Mouse (Mus musculus) MEL (cell line): ENCODE measurements at regions not wholly inside any gene's neighbourhood (a gene's known extent, or its start where the extent isn't known, plus 50 kb on each side); places are given as distances from the start of the nearest gene placed in this dataset.

Experiments used
- DNase-seq: peaks from one replicate; pipeline ENCODE4 v3.0.0; 2011; ENCODE audit warnings: low read depth, low spot score
- H3K27ac ChIP-seq: 2 replicates; pipeline ENCODE4 v1.5.1; 2012; ENCODE audit warnings: low read depth, mild to moderate bottlenecking, control low read depth, low read length, moderate library complexity; ENCODE audit not compliant: control insufficient read depth
- H3K27me3 ChIP-seq, 2 experiments: fragments of 150-350 bp in 1 of 2; sonication (generic) in 1 of 2; 2 replicates each; pipeline ENCODE4 v1.6.1; 2012; ENCODE audit warnings: low read length in 2 of 2, mild to moderate bottlenecking in 2 of 2, improper control_type of control experiment in 1 of 2, moderate library complexity in 1 of 2; ENCODE audit not compliant: insufficient read depth in 2 of 2, control insufficient read depth in 1 of 2
- H3K36me3 ChIP-seq, 2 experiments: 2 replicates each; pipeline ENCODE4 v1.6.1; 2012 to 2014; ENCODE audit warnings: low read length in 2 of 2, improper control_type of control experiment in 1 of 2, inconsistent platforms in 1 of 2, mild to moderate bottlenecking in 1 of 2; ENCODE audit not compliant: insufficient read depth in 2 of 2, control insufficient read depth in 1 of 2
- H3K4me1 ChIP-seq, 2 experiments: fragments of 150-350 bp in 1 of 2; sonication (generic) in 1 of 2; 2 replicates each; pipeline ENCODE4 v1.6.1; 2012; ENCODE audit warnings: low read length in 2 of 2, improper control_type of control experiment in 1 of 2, mild to moderate bottlenecking in 1 of 2; ENCODE audit not compliant: insufficient read depth in 2 of 2, control insufficient read depth in 1 of 2
- H3K4me3 ChIP-seq, 2 experiments: fragments of 150-350 bp in 1 of 2; sonication (generic) in 1 of 2; 2 replicates each; pipeline ENCODE4 v1.5.1; 2012; ENCODE audit warnings: low read depth in 2 of 2, low read length in 2 of 2, mild to moderate bottlenecking in 2 of 2, moderate library complexity in 2 of 2, control low read depth in 1 of 2, improper control_type of control experiment in 1 of 2; ENCODE audit not compliant: control insufficient read depth in 1 of 2, insufficient read depth in 1 of 2
- H3K79me2 ChIP-seq: 2 replicates; pipeline ENCODE4 v1.6.1; 2012; ENCODE audit warnings: mild to moderate bottlenecking, low read length, moderate library complexity; ENCODE audit not compliant: control insufficient read depth, poor library complexity, insufficient read depth
- H3K9ac ChIP-seq: 2 replicates; pipeline ENCODE4 v1.6.1; 2012; ENCODE audit warnings: low read depth, mild to moderate bottlenecking, control low read depth, low read length, moderate library complexity; ENCODE audit not compliant: control insufficient read depth, poor library complexity, severe bottlenecking
- H3K9me3 ChIP-seq: fragments of 150-350 bp; sonication (generic); replicated peaks from 2 replicates; pipeline ENCODE4 v1.6.1; 2012; ENCODE audit warnings: mild to moderate bottlenecking, low read length, improper control_type of control experiment, moderate library complexity; ENCODE audit not compliant: insufficient read depth
- CHD1 ChIP-seq: IDR thresholded peaks from 2 replicates; pipeline ENCODE4 v1.6.1; 2012; ENCODE audit warnings: low read depth, mild to moderate bottlenecking, inconsistent platforms, low read length, improper control_type of control experiment
- ELF1 ChIP-seq: IDR thresholded peaks from 2 replicates; pipeline ENCODE4 v1.6.1; 2014; ENCODE audit warnings: low read depth, mild to moderate bottlenecking, inconsistent platforms, low read length, improper control_type of control experiment, moderate library complexity
- ETS1 ChIP-seq: IDR thresholded peaks from 2 replicates; pipeline ENCODE4 v1.6.1; 2012; ENCODE audit warnings: low read depth, mild to moderate bottlenecking, inconsistent platforms, low read length, improper control_type of control experiment, moderate library complexity
- GABPA ChIP-seq: IDR thresholded peaks from 2 replicates; pipeline ENCODE4 v1.6.1; 2012; ENCODE audit warnings: low read depth, mild to moderate bottlenecking, inconsistent platforms, low read length, improper control_type of control experiment, moderate library complexity
- HCFC1 ChIP-seq: IDR thresholded peaks from 2 replicates; pipeline ENCODE4 v1.6.1; 2012; ENCODE audit warnings: low read depth, mild to moderate bottlenecking, inconsistent platforms, low read length, improper control_type of control experiment, moderate library complexity
- KAT2A ChIP-seq: conservative IDR thresholded peaks from 2 replicates; pipeline ENCODE4 v1.6.1; 2012; ENCODE audit warnings: low read depth, low read length, improper control_type of control experiment, inconsistent platforms
- MEF2A ChIP-seq: IDR thresholded peaks from 2 replicates; pipeline ENCODE4 v1.6.1; 2014; ENCODE audit warnings: low read depth, mild to moderate bottlenecking, inconsistent platforms, low read length, improper control_type of control experiment; ENCODE audit not compliant: poor library complexity, insufficient replicate concordance, severe bottlenecking; ENCODE audit errors: extremely low read depth
- NELFE ChIP-seq: IDR thresholded peaks from 2 replicates; pipeline ENCODE4 v1.6.1; 2011; ENCODE audit warnings: low read depth, low read length, improper control_type of control experiment
- RCOR1 ChIP-seq: IDR thresholded peaks from 2 replicates; pipeline ENCODE4 v1.6.1; 2012; ENCODE audit warnings: low read depth, mild to moderate bottlenecking, inconsistent platforms, low read length, improper control_type of control experiment
- SIN3A ChIP-seq: IDR thresholded peaks from 2 replicates; pipeline ENCODE4 v1.6.1; 2012; ENCODE audit warnings: low read length, improper control_type of control experiment, inconsistent platforms
- TBP ChIP-seq: IDR thresholded peaks from 2 replicates; pipeline ENCODE4 v1.8.0; 2011; ENCODE audit warnings: low read depth, low read length, improper control_type of control experiment
- USF1 ChIP-seq: IDR thresholded peaks from 2 replicates; pipeline ENCODE4 v1.6.1; 2014; ENCODE audit warnings: low read depth, mild to moderate bottlenecking, inconsistent platforms, low read length, improper control_type of control experiment, moderate library complexity
- USF2 ChIP-seq, 2 experiments: IDR thresholded peaks; 2 replicates each; pipeline ENCODE4 v1.6.1; 2011 to 2012; ENCODE audit warnings: improper control_type of control experiment in 2 of 2, low read length in 2 of 2, borderline replicate concordance in 1 of 2, inconsistent platforms in 1 of 2, low read depth in 1 of 2, mild to moderate bottlenecking in 1 of 2; ENCODE audit not compliant: insufficient read depth in 1 of 2
- ZC3H11A ChIP-seq: IDR thresholded peaks from 2 replicates; pipeline ENCODE4 v1.6.1; 2012; ENCODE audit warnings: low read depth, mild to moderate bottlenecking, inconsistent platforms, low read length, improper control_type of control experiment
- ZKSCAN1 ChIP-seq: IDR thresholded peaks from 2 replicates; pipeline ENCODE4 v1.6.1; 2012; ENCODE audit warnings: low read depth, mild to moderate bottlenecking, inconsistent platforms, low read length, improper control_type of control experiment, moderate library complexity
- ZMIZ1 ChIP-seq: IDR thresholded peaks from 2 replicates; pipeline ENCODE4 v1.6.1; 2012; ENCODE audit warnings: low read depth, mild to moderate bottlenecking, inconsistent platforms, low read length, improper control_type of control experiment, moderate library complexity

GRCm38 (mm10) chr14:97596694-97597093 lies 572.9 kb downstream of the Dach1 start:
- no peak for DNase-seq
- no peak overlapping the region for H3K9ac ChIP-seq
- H3K79me2 ChIP-seq = no peaks in the 10 kb centered on the region
- H3K4me1 ChIP-seq = no peaks in the 10 kb centered on the region
- no peak overlapping the region for H3K4me3 ChIP-seq
- TF ChIP-seq NELFE (no peak), USF2 (IDR thresholded peaks at IDR 0.05; ENCODE audit: borderline replicate concordance in 1 of 2, insufficient read depth in 1 of 2, low read depth in 1 of 2, low read length in 2 of 2) (no peak), SIN3A (no peak), USF1 (no peak), KAT2A (no peak), RCOR1 (no peak)
- H3K9me3 ChIP-seq = no peaks in the 10 kb centered on the region
- H3K36me3 ChIP-seq = no peaks in the 10 kb centered on the region
- no peak overlapping the region for H3K27ac ChIP-seq
- H3K27me3 ChIP-seq = no peaks in the 10 kb centered on the region

GRCm38 (mm10) chr14:97588611-97589010 lies 581.0 kb downstream of the Dach1 start:
- H3K79me2 ChIP-seq = no peaks in the 10 kb centered on the region
- no peak for DNase-seq
- H3K27me3 ChIP-seq = no peaks in the 10 kb centered on the region
- no peak overlapping the region for H3K27ac ChIP-seq
- TF ChIP-seq RCOR1 = no peak
- TF ChIP-seq ETS1 = no peak
- no peak for TF ChIP-seq GABPA
- no peak for TF ChIP-seq HCFC1
- no peak for TF ChIP-seq CHD1
- TF ChIP-seq ZMIZ1 = no peak
- no peak for TF ChIP-seq ZC3H11A
- TF ChIP-seq KAT2A = no peak
- no peak for TF ChIP-seq TBP
- no peak for TF ChIP-seq ELF1
- TF ChIP-seq USF2 (IDR thresholded peaks at IDR 0.05; ENCODE audit: borderline replicate concordance in 1 of 2, insufficient read depth in 1 of 2, low read depth in 1 of 2, low read length in 2 of 2) = no peak
- TF ChIP-seq MEF2A = no peak
- no peak for TF ChIP-seq ZKSCAN1
- H3K36me3 ChIP-seq = no peaks in the 10 kb centered on the region
- no peak overlapping the region for H3K4me3 ChIP-seq
- no peaks in the 10 kb centered on the region for H3K9me3 ChIP-seq
- no peaks in the 10 kb centered on the region for H3K4me1 ChIP-seq
- H3K9ac ChIP-seq = no peak overlapping the region
